Mouse (Mus musculus): ENCODE data around the gene Ptprn2.

DNA sequence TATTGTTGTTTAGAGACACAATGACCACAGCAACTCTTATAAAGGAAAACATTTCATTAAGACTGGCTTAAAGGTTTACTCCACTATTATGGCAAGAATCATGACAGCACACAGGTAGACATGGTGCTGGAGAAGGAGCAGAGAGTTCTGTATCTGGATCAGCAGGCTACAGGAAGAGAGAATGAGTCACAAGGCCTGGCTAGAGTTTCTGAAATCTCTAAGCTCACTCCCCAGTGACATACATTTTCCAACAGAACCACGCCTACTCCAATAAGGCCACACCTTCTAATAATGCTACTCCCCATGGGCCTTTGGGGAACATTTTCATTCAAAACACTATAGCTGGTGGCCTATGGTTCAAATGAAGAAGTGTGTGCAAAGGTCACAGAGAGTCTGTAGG, 53.8 kb downstream of the Ptprn2 start:
- TF ChIP-seq CTCF (IDR thresholded peaks at IDR 0.05; ENCODE audit: borderline replicate concordance, insufficient read depth, low read depth, low read length) (no peak), POLR2A (IDR thresholded peaks at IDR 0.05; ENCODE audit: borderline replicate concordance, insufficient read depth, low read length) (no peak)
